Mouse (Mus musculus) intestine, embryonic 16.5 days (tissue): ENCODE measurements around the gene Pcdh19. TPM values are rescaled to one million over a fixed set of nuclear protein-coding genes. Genes with fewer than 3 reads are reported as not detected.

Experiments
- polyA plus RNA-seq: library from polyadenylated mRNA; unstranded; fragments of >200 nt; fragmentation: Nextera tagmentation; extraction: Ambion mirVana; gene quantifications from 2 replicates; pipeline ENCODE4 v1.2.1, GENCODE M21; 2015

Gene Pcdh19
- polyA plus RNA-seq, 1 experiment from 2014 or later: 1.6 TPM

Other genes with a start within 250 kb of the Pcdh19 start
- 0.64 and 0.78 TPM in 2 replicates for gene Tnmd, start 162.0 kb upstream of the Pcdh19 start, polyA plus RNA-seq
- 72.6 and 79.9 TPM in 2 replicates for gene Tspan6, start 209.4 kb upstream of the Pcdh19 start, polyA plus RNA-seq
- 9.5 and 11.7 TPM in 2 replicates for gene Srpx2, start 219.4 kb upstream of the Pcdh19 start, polyA plus RNA-seq